Mouse (Mus musculus): Measurements from ENCODE around the gene Gm17606.

Gene Gm17606

GRCm38 (mm10) chr14:54669381-54669780, 28.6 kb downstream of the Gm17606 start:
- no peak for DNase-seq

- DNase-seq: no peak
These were observed 33.6 kb downstream of the Gm17606 start for GRCm38 (mm10) chr14:54674317-54674716.

GRCm38 (mm10) chr14:54676290-54676689, 35.5 kb downstream of the Gm17606 start:
- no peak for DNase-seq

DNA sequence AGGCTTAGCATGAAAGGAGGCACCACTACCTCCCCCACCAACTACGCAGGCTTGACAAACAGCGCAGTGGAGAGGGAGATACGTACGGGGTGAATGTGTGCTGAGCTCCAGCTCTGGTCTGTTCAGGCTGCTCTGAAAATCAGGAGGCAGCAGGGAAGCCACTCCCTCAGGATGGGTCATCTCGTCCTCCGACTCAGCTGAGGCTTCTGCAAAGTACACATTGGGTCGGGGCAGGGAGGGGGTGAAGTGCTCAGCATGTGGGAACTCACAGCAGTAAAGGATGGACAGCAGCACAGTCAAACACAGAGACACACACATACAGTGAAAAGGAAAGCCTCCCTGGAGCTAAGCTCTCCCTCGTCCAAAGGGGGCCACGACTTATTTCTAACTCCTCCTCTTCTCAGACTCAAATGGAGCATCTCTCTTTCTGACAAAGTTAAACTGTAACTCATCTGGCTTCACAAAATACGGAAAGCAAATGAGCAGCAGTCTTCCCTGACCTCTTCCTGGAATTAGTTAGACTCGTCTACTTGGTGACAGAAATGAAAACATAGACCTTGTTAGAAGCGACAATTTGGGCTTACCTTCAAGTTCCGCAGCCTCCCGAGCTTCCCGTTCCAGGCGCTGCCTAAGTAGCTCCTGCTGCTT, 38.0 kb downstream of the Gm17606 start:
- no peak for DNase-seq

DNA sequence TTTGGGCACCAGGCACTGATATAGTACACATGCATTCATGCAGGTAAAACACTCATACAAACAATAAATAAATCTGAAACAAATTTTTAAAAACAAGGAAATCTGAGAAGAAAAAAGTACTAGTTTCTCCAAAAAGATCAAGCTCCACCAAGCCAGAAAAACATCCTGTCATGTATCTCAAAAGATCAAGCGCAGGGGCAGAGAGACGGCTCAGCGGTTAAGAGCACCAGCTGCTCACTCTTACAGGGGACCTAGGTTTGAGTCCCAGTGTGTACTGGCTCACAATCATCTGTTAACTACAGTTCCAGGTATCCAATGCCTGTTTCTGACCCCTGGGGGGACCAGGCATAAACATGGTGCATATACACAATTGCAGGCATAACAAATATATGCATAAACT, 41.6 kb downstream of the Gm17606 start:
- DNase-seq: no peak

- no peak for DNase-seq
These were observed 44.7 kb downstream of the Gm17606 start for GRCm38 (mm10) chr14:54685471-54685870.

DNA sequence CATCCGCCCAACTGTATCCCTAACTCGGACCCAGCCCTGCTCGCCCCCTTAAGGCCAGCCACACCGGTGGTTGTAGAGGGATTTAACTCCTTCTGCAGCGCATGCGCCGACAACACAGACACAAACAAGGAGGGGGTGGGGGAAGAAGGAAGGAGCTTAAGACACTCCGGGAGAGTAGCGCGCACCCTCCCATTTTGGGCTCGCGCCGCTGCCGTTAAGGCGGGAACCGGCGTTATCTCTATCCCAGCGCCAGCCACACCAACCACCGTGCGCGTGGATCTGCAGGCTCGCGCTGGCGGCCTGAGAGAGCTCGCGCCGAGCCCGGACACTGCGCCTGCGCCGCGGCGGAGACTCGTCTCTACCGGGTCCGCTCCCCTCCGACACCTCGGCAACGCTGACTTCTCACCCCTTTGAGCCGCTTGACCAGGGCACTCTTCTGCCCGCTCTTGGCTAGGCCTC, 45.3 kb downstream of the Gm17606 start, which contains the start of gene 1700123O20Rik:
Gene 1700123O20Rik, plus strand, starts transcription at position 154 of the 459 bp plus-strand sequence.
- DNase-seq: no peak

GRCm38 (mm10) chr14:54686522-54687143, 45.9 kb downstream of the Gm17606 start, which contains the start of gene Acin1:
Gene Acin1 (minus strand): TSS chr14:54686931.
- DNase-seq: peak; percentile 100

DNA sequence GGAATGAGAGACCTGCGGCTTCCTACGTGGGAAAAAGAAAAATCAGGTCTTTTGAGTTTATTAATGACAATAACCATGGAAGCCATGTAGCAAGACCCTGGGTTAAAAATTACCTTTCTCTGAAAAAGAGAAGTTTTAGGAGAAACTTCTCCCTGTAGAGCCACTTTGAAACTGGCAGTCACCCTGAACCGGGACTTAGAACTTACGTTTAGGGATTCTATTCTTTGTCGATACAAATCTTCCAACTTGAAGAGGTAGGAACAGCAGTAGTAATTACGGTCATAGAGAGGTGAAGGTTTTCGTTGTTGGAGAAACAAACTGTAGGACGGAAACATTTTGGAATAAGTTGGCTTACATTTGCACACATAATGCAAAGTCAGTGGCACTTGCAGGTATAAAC, 46.5 kb downstream of the Gm17606 start:
- no peak for DNase-seq

DNA sequence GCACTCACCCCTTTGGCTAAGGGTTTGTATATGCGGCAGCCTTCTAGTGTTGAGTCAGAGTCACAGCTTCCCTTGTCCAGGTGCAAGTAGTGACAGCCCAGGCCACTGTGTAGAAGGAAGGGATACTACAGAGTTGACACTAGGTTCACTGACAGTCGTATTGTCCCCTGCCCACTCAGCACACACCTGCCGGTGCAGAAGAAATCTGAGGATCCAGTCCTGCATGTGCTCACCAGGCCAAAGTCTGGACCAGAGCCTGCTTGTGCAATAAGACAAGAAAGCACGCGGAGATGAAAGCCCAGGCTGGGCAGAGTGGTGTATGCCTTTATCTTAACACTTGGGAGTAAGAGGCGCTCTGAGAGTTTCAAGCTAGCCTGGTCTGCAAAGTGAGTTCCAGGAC, 54.3 kb downstream of the Gm17606 start:
- no peak for DNase-seq

DNA sequence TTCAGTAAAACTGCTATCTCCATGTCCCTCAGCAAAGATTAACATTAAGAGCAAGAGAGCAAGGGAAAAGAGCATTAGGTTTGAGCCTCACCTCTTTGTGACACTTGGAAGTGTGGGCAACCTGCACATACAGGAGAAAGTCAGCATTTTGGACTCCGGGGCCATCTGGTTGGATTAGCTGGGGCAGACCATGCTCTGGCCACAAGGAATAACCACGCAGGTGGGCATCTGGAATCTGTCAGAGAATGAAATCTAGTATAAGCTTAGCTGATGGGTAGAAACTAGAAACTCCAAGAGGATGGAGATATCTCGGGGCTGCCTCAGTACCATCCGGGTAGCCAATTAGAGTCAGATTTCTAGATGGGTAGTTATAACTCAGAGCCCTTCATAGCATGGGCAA, 56.0 kb downstream of the Gm17606 start:
- DNase-seq: no peak

All from cerebellum, adult 11 months (tissue).